Mouse (Mus musculus) neural tube, embryonic 13.5 days (tissue): ENCODE measurements around the gene Nptx2. TPM values are rescaled to one million over a fixed set of nuclear protein-coding genes. Genes with fewer than 3 reads are reported as not detected.

Experiments used
- ATAC-seq: fragments of 200-750 bp; cut with Nextera tagmentation; 2 replicates; pipeline ENCODE4 v1.8.0; 2017; ENCODE audit warnings: low read depth, mild to moderate bottlenecking, moderate TSS enrichment, moderate library complexity
- H3K27ac ChIP-seq: fragments of 300-500 bp; sonication (generic); replicated peaks from 2 replicates; pipeline ENCODE4 v1.5.1; 2015; ENCODE audit warnings: moderate library complexity, mild to moderate bottlenecking, inconsistent platforms
- H3K27me3 ChIP-seq: fragments of 300-500 bp; sonication (generic); 2 replicates; pipeline ENCODE4 v1.6.1; 2015; ENCODE audit warnings: mild to moderate bottlenecking, inconsistent platforms
- H3K36me3 ChIP-seq: fragments of 300-500 bp; sonication (generic); 2 replicates; pipeline ENCODE4 v1.6.1; 2015; ENCODE audit warnings: mild to moderate bottlenecking, inconsistent platforms
- H3K4me1 ChIP-seq: fragments of 300-500 bp; sonication (generic); replicated peaks from 2 replicates; pipeline ENCODE4 v1.6.1; 2015; ENCODE audit warnings: inconsistent platforms
- H3K4me2 ChIP-seq: fragments of 300-500 bp; sonication (generic); 2 replicates; pipeline ENCODE4 v1.6.1; 2015; ENCODE audit warnings: inconsistent platforms, mild to moderate bottlenecking, moderate library complexity
- H3K4me3 ChIP-seq: fragments of 300-500 bp; sonication (generic); 2 replicates; pipeline ENCODE4 v1.5.1; 2015; ENCODE audit warnings: mild to moderate bottlenecking, inconsistent platforms
- H3K9ac ChIP-seq: fragments of 300-500 bp; sonication (generic); 2 replicates; pipeline ENCODE4 v1.6.1; 2015; ENCODE audit warnings: moderate library complexity, mild to moderate bottlenecking, inconsistent platforms
- H3K9me3 ChIP-seq: fragments of 300-500 bp; sonication (generic); 2 replicates; pipeline ENCODE4 v1.6.1; 2016; ENCODE audit warnings: inconsistent platforms
- WGBS: fragments of 180-500 bp; shearing (Covaris S2); methylation state at CpG from one replicate; pipeline ENCODE4 v1.1.7; 2015; 5-methylcytosine and 5-hydroxymethylcytosine counted together
- polyA plus RNA-seq: library from polyadenylated mRNA; unstranded; fragments of >200 nt; fragmentation: Nextera tagmentation; extraction: Ambion mirVana; gene quantifications from 2 replicates; pipeline ENCODE4 v1.2.1, GENCODE M21; 2015

The Nptx2 gene
- polyA plus RNA-seq, result 7.0 and 7.1 TPM in 2 replicates

DNA sequence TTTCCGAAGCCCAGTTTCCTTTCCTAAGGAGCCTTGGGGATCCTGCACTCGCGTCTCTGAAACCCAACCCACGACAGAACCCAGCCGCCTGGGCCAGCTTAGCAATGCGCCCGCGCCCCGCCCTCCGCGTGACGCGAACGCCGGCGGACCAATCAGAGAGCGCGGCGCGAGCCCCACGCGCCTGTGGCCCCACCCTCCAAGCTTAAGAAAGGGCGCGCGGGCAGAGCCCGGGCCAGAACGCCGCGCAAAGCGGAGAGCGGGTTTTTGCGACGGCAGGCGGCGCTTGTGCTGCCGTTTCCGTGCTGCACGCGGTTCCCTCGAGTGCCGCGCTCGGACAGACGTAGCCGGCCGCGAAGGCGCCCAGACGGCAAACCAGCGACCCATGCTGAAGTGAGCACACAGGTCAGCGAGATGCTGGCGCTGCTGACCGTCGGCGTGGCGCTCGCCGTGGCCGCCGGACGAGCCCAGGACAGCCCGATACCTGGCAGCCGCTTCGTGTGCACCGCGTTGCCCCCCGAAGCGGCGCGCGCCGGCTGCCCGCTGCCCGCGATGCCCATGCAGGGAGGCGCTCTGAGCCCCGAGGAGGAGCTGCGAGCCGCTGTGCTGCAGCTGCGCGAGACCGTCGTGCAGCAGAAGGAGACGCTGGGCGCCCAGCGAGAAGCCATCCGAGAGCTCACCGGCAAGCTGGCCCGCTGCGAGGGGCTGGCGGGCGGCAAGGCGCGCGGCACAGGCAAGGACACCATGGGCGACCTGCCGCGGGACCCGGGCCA, at the start of gene Nptx2:
Gene Nptx2, plus strand, starts transcription at position 250 of the 770 bp plus-strand sequence.
- ATAC-seq, result peak; percentile 91
- no peaks in the 10 kb centered on the region; the same call in 1 of the 2 replicates for H3K36me3 ChIP-seq
- H3K4me1 ChIP-seq, result peaks cover 78% of the 10 kb centered on the region
- WGBS, result under 1% methylated on average over 99 of the region's 99 CpGs
- H3K4me2 ChIP-seq, result peak within 1 kb of the TSS; percentile 63
- H3K4me3 ChIP-seq, result peak within 1 kb of the TSS; percentile 48
- no peaks in the 10 kb centered on the region for H3K9me3 ChIP-seq
- peak within 1 kb of the TSS; percentile 69 for H3K9ac ChIP-seq
- H3K27me3 ChIP-seq, result peaks cover 50% of the 10 kb centered on the region
- H3K27ac ChIP-seq, result peak within 1 kb of the TSS; percentile 64

DNA sequence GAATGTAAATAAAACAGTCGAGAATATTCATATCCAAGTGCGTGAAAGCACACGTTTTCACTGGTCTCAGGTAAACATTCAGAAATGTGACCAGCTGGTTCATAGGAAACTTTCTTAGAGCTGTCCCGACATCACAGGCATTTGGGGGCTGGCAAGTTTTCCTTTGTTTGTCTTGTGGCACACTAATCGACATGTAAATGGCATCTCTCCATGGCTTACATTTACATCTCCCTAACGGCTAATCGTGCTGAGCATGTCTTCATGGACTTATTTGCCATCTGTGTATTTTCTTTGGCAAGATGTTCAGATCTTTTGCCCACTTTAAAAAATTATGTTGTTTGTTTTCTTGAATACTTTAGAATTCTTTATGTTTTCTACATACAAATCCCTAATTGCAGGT, 49.2 kb upstream of the Nptx2 start:
- H3K4me1 ChIP-seq, result no peaks in the 10 kb centered on the region
- 85% methylated on average over 7 of the region's 7 CpGs for WGBS
- H3K27ac ChIP-seq, result no peak overlapping the region
- H3K4me3 ChIP-seq, result no peak overlapping the region
- ATAC-seq, result no peak
- H3K4me2 ChIP-seq, result no peak overlapping the region
- no peaks in the 10 kb centered on the region for H3K36me3 ChIP-seq
- H3K9ac ChIP-seq, result no peak overlapping the region
- no peaks in the 10 kb centered on the region for H3K9me3 ChIP-seq
- no peaks in the 10 kb centered on the region for H3K27me3 ChIP-seq

DNA sequence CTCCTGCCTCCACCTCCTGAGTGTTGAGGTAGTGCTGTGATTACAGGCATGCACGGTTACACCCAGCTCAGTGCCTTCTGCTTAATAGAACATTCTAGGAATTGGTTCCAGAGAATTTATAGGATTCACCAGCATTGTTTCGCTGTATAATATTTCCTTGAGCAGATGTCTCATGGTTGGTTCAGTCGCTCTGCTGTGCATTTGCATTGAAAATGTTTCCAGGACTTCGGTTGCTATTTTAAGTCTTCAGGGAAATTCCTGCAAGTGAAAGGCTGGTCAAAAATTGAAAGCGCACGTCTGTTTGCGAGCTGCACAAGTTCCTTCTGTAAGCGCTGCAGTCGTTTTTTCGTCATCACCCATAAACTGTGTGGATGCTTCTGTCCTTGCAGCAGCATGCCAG, 41.5 kb upstream of the Nptx2 start:
- Histone ChIP-seq H3K4me2 (no peak overlapping the region), H3K9me3 (0 out of 2 replicates have a peak, but pooled peaks cover 5% of the 10 kb centered on the region), H3K4me1 (no peaks in the 10 kb centered on the region), H3K27ac (no peak overlapping the region), H3K36me3 (no peaks in the 10 kb centered on the region), H3K27me3 (peaks cover 9% of the 10 kb centered on the region; the same call in 1 of the 2 replicates), H3K9ac (no peak overlapping the region), H3K4me3 (no peak overlapping the region)
- no peak for ATAC-seq
- 90% methylated on average over 10 of the region's 10 CpGs for WGBS

DNA sequence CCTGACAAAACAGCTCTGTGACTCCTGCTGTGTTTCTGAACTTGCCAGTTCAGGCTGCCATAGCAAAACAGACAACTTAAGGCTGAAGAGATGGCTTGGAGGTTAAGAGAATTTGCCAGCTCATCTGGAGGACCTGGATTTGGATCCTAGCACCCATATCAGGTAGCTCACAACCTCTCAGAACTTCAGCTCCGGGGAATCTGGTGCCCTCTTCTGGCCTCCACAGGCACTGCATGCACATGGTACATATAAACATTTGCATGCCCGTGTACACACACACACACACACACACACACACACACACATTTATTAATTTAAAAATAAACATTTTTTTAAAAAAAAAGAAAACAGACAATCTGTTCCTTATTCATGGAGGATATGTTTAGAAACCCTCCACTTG, 40.0 kb upstream of the Nptx2 start:
- Histone ChIP-seq H3K4me3 (no peak overlapping the region), H3K27me3 (peaks cover 9% of the 10 kb centered on the region; the same call in 1 of the 2 replicates), H3K9ac (no peak overlapping the region), H3K9me3 (0 out of 2 replicates have a peak, but pooled peaks cover 5% of the 10 kb centered on the region), H3K36me3 (no peaks in the 10 kb centered on the region), H3K27ac (no peak overlapping the region), H3K4me1 (no peaks in the 10 kb centered on the region; the same call in 1 of the 2 replicates), H3K4me2 (no peak overlapping the region)
- 94% methylated on average over 2 of the region's 2 CpGs for WGBS
- ATAC-seq, result no peak

- Histone ChIP-seq H3K9ac (no peak overlapping the region), H3K9me3 (0 out of 2 replicates have a peak, but pooled peaks cover 5% of the 10 kb centered on the region), H3K4me3 (no peak overlapping the region), H3K27ac (no peak overlapping the region), H3K4me2 (no peak overlapping the region), H3K27me3 (peaks cover 9% of the 10 kb centered on the region; the same call in 1 of the 2 replicates), H3K36me3 (no peaks in the 10 kb centered on the region), H3K4me1 (no peaks in the 10 kb centered on the region; the same call in 1 of the 2 replicates)
- no peak for ATAC-seq
- WGBS, result 32% methylated on average over 4 of the region's 4 CpGs
Measured at GRCm38 (mm10) chr5:144506156-144506555, 39.5 kb upstream of the Nptx2 start.

GRCm38 (mm10) chr5:144506689-144507552, 38.8 kb upstream of the Nptx2 start:
- no peak overlapping the region for H3K27ac ChIP-seq
- no peaks in the 10 kb centered on the region for H3K36me3 ChIP-seq
- no peak for ATAC-seq
- H3K4me2 ChIP-seq, result no peak overlapping the region
- H3K4me3 ChIP-seq, result no peak overlapping the region
- H3K9ac ChIP-seq, result no peak overlapping the region
- no peaks in the 10 kb centered on the region; the same call in 1 of the 2 replicates for H3K4me1 ChIP-seq
- 0 out of 2 replicates have a peak, but pooled peaks cover 5% of the 10 kb centered on the region for H3K9me3 ChIP-seq
- H3K27me3 ChIP-seq, result peaks cover 9% of the 10 kb centered on the region; the same call in 1 of the 2 replicates
- WGBS, result 43% methylated on average over 26 of the region's 26 CpGs

- Histone ChIP-seq H3K27me3 (peaks cover 9% of the 10 kb centered on the region; the same call in 1 of the 2 replicates), H3K4me1 (no peaks in the 10 kb centered on the region; the same call in 1 of the 2 replicates), H3K4me2 (no peak overlapping the region), H3K9ac (no peak overlapping the region), H3K4me3 (no peak overlapping the region), H3K36me3 (no peaks in the 10 kb centered on the region), H3K9me3 (0 out of 2 replicates have a peak, but pooled peaks cover 5% of the 10 kb centered on the region), H3K27ac (no peak overlapping the region)
- ATAC-seq, result no peak
- WGBS, result 33% methylated on average over 7 of the region's 7 CpGs
Measured at GRCm38 (mm10) chr5:144509431-144509830, 36.3 kb upstream of the Nptx2 start.

GRCm38 (mm10) chr5:144514738-144515137, 31.0 kb upstream of the Nptx2 start:
- no peak overlapping the region for H3K27ac ChIP-seq
- no peak overlapping the region for H3K9ac ChIP-seq
- no peaks in the 10 kb centered on the region for H3K27me3 ChIP-seq
- ATAC-seq, result no peak
- H3K4me3 ChIP-seq, result no peak overlapping the region
- H3K4me2 ChIP-seq, result no peak overlapping the region
- no peaks in the 10 kb centered on the region for H3K36me3 ChIP-seq
- H3K9me3 ChIP-seq, result no peaks in the 10 kb centered on the region
- 62% methylated on average over 6 of the region's 6 CpGs for WGBS
- H3K4me1 ChIP-seq, result peaks cover 11% of the 10 kb centered on the region; the same call in 1 of the 2 replicates

DNA sequence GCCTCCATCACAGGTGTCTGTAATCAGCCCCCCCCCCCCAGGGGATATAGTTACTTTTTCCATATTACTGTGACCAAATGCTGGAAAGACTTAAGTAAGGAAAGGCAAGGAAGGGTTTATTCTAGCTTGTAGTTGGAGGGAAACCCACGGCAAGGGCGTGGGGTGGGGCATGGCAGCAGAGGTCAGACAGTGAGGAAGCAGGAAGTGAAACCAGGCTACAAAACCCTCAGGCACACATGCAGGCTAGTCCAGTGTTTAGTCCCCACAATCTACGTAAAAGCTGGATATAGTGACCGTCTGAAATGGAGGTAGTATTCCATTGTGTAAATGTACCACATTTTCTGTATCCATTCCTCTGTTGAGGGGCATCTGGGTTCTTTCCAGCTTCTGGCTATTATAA, 30.5 kb upstream of the Nptx2 start:
- H3K36me3 ChIP-seq, result no peaks in the 10 kb centered on the region
- no peak overlapping the region for H3K4me2 ChIP-seq
- 87% methylated on average over 4 of the region's 4 CpGs for WGBS
- peaks cover 11% of the 10 kb centered on the region; the same call in 1 of the 2 replicates for H3K4me1 ChIP-seq
- no peak overlapping the region for H3K4me3 ChIP-seq
- H3K27ac ChIP-seq, result no peak overlapping the region
- no peak overlapping the region for H3K9ac ChIP-seq
- ATAC-seq, result no peak
- no peaks in the 10 kb centered on the region for H3K27me3 ChIP-seq
- H3K9me3 ChIP-seq, result no peaks in the 10 kb centered on the region

GRCm38 (mm10) chr5:144520096-144520495, 25.6 kb upstream of the Nptx2 start:
- Histone ChIP-seq H3K9ac (no peak overlapping the region), H3K27me3 (no peaks in the 10 kb centered on the region), H3K9me3 (no peaks in the 10 kb centered on the region), H3K27ac (no peak overlapping the region), H3K4me1 (peaks cover 22% of the 10 kb centered on the region; the same call in 1 of the 2 replicates), H3K4me2 (no peak overlapping the region), H3K36me3 (no peaks in the 10 kb centered on the region), H3K4me3 (no peak overlapping the region)
- WGBS, result 31% methylated on average over 3 of the region's 3 CpGs
- no peak for ATAC-seq

GRCm38 (mm10) chr5:144524774-144525173, 20.9 kb upstream of the Nptx2 start:
- Histone ChIP-seq H3K4me3 (no peak overlapping the region), H3K27ac (peak overlapping the region; percentile 72), H3K9me3 (no peaks in the 10 kb centered on the region), H3K4me2 (no peak overlapping the region), H3K4me1 (peaks cover 21% of the 10 kb centered on the region; the same call in 1 of the 2 replicates), H3K27me3 (no peaks in the 10 kb centered on the region), H3K9ac (no peak overlapping the region), H3K36me3 (no peaks in the 10 kb centered on the region)
- peak; percentile 68; the same call in 1 of the 2 replicates for ATAC-seq
- 47% methylated on average over 10 of the region's 10 CpGs for WGBS

DNA sequence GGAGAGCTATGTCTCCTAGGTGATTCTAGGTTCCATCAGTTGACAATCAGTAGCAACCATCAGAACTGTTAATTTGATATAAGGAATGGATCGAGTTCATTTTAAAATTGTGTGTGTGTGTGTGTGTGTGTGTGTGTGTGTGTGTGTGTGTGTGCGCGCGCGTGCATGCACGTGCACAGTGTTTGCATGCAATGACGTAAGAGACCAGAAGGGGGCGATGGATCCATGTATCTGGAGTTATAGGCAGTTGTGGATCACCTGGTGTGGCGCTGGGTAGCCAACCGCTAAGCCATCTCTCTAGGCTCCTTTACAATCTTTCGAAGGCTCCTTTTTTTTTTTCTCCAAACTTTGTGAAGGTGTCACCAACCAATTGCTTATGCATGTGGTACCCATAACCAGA, 16.6 kb upstream of the Nptx2 start:
- Histone ChIP-seq H3K27me3 (no peaks in the 10 kb centered on the region), H3K9ac (no peak overlapping the region), H3K4me1 (peaks cover 19% of the 10 kb centered on the region; the same call in 1 of the 2 replicates), H3K4me3 (no peak overlapping the region), H3K27ac (no peak overlapping the region), H3K36me3 (no peaks in the 10 kb centered on the region), H3K4me2 (no peak overlapping the region), H3K9me3 (no peaks in the 10 kb centered on the region)
- WGBS, result 96% methylated on average over 11 of the region's 11 CpGs
- ATAC-seq, result no peak
